Mouse (Mus musculus): ENCODE results near the gene Crabp1. TPM values are rescaled to one million over a fixed set of nuclear protein-coding genes. Genes with fewer than 3 reads are reported as not detected.

Gene Crabp1
- polyA plus RNA-seq, 1 experiment from 2014 or later, result 15.9 TPM

DNA sequence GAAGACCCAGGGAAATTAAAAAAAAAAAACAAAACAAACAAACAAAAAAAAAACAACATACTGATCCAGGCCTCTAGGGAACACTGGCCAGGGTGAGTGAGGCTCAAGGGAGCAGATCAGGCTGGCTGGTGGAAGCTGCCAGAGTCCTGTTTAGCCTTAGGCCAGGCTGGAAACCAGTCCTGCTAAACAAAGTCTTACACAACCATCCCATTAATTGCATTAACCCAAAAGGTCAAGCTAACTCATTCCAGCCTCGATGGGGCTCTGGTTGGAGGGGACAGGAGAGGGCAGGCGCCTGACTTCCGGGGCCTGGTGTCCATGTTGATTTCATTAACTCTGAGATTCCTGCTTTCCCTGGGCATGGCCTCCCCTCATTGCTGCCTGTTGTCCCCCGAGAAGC, 43.2 kb downstream of the Crabp1 start:
- H3K9ac ChIP-seq (ENCODE audit: low read length), result no peak overlapping the region
- no peaks in the 10 kb centered on the region for H3K9me3 ChIP-seq (ENCODE audit: control insufficient read depth, low read length)
- no peak overlapping the region for H3K27ac ChIP-seq (ENCODE audit: low read depth)
- 50% methylated on average over 4 of the region's 4 CpGs for WGBS
- ATAC-seq (replicated peaks; ENCODE audit: low FRiP score, low TSS enrichment, low read depth) (no peak), DNase-seq (ENCODE audit: low spot score) (no peak)
- H3K36me3 ChIP-seq (ENCODE audit: control insufficient read depth, insufficient read depth, low read length), result no peaks in the 10 kb centered on the region
- peaks cover 9% of the 10 kb centered on the region; the same call in 1 of the 2 replicates for H3K4me1 ChIP-seq (replicated peaks; ENCODE audit: control insufficient read depth, insufficient read depth, low read length)
- no peak overlapping the region for H3K4me2 ChIP-seq (ENCODE audit: low read length)
- H3K27me3 ChIP-seq (replicated peaks; ENCODE audit: control insufficient read depth, insufficient read depth, low read length), result no peaks in the 10 kb centered on the region
- no peak overlapping the region for H3K4me3 ChIP-seq (ENCODE audit: low read depth, low read length)

DNA sequence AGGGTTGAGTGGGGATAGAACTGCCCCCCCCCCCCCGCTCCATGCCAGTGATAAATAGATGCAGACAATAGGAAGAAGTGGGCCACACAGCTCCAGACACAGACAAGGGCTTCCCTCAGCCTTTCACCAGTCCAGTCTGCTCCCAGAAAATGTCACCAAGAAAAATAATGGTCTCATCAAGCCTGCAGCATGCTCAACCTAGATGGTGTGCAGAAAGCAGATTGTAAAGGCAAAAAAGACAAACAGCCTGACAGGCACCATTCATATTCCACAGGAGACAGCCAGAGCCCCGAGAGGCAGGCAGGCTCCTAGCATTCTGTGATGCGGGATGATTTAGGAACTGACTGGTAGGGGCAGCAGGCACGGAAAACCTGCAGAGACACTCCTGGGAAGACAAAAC, 45.4 kb downstream of the Crabp1 start:
- ATAC-seq (replicated peaks; ENCODE audit: low FRiP score, low TSS enrichment, low read depth) (no peak), DNase-seq (ENCODE audit: low spot score) (no peak)
- no peak overlapping the region for H3K27ac ChIP-seq (ENCODE audit: low read depth)
- no peak overlapping the region for H3K4me2 ChIP-seq (ENCODE audit: low read length)
- no peaks in the 10 kb centered on the region for H3K9me3 ChIP-seq (ENCODE audit: control insufficient read depth, low read length)
- H3K27me3 ChIP-seq (replicated peaks; ENCODE audit: control insufficient read depth, insufficient read depth, low read length), result no peaks in the 10 kb centered on the region
- 21% methylated on average over 4 of the region's 4 CpGs for WGBS
- H3K36me3 ChIP-seq (ENCODE audit: control insufficient read depth, insufficient read depth, low read length), result no peaks in the 10 kb centered on the region
- H3K4me3 ChIP-seq (ENCODE audit: low read depth, low read length), result no peak overlapping the region
- H3K4me1 ChIP-seq (replicated peaks; ENCODE audit: control insufficient read depth, insufficient read depth, low read length), result peaks cover 9% of the 10 kb centered on the region; the same call in 1 of the 2 replicates
- no peak overlapping the region for H3K9ac ChIP-seq (ENCODE audit: low read length)

DNA sequence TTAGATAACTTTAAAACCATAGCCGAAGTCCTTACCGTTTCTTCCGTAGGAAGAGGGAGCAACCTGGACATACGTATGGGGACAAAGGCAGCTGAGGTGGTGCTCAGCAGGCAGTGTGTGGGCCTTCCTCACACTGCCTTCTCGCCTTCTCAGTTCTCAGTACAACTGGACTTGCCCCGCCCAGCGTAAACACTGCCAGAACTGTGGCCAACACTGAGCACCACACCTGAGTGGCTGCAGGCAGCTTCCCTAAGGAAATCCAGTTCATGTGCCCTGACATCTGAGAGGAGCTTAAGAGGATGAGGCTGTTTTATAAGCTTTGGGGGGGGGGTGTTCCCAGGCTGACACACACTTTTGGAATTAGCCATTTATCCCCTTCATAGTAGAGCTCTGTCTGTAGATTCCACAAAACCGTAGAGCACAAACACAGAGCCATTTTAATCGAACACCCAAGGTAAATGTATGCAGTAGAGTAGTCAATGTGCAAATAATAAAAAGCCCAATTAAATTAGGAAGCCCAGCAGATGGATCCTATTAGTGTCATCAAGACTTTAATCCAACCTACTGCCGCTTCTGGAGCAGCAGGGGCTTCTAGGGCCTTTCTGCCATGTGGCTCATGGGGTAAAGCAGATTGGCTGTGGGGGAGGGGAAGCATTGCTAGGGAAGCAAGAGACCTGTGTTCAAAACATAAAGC, 52.1 kb downstream of the Crabp1 start:
- no peak for ATAC-seq (replicated peaks; ENCODE audit: low FRiP score, low TSS enrichment, low read depth)
- WGBS, result 64% methylated on average over 10 of the region's 10 CpGs
- no peak for DNase-seq (ENCODE audit: low spot score)

DNA sequence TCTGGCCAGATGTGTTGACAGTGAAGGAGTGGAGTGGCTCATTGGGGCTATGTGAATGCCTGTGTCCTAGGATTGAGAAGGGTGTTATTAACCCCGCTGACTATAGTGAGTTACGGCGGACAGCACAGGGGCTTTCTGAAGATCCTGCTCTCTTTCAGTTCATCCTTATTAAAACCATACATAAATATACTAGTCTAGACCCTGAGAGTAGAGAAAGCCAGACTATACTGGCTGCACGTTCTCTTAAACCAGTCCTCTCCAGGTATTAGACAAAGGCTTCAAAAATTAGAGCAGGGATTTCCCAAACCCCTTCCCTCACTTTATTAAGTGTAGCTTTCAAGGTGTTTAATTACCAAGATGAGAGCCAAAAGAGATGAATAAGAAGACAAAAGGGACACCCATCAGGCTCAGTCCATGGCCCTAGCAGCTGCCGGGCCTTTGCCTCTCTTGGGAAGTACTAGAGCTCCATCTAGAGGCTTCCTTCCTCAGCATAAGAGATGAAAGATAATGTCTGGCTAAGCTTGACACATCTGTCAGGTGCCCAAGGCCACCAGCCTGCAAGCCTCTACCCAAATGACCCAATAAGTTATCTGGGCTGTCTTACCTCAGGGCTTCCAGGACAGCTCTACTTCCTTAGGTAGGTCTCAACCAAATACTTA, 57.0 kb downstream of the Crabp1 start:
- Histone ChIP-seq H3K27ac (ENCODE audit: low read depth) (no peak overlapping the region), H3K9ac (ENCODE audit: low read length) (no peak overlapping the region), H3K36me3 (ENCODE audit: control insufficient read depth, insufficient read depth, low read length) (no peaks in the 10 kb centered on the region), H3K9me3 (ENCODE audit: control insufficient read depth, low read length) (no peaks in the 10 kb centered on the region), H3K27me3 (replicated peaks; ENCODE audit: control insufficient read depth, insufficient read depth, low read length) (0 out of 2 replicates have a peak, but pooled peaks cover 3% of the 10 kb centered on the region), H3K4me3 (ENCODE audit: low read depth, low read length) (no peak overlapping the region), H3K4me2 (ENCODE audit: low read length) (no peak overlapping the region), H3K4me1 (replicated peaks; ENCODE audit: control insufficient read depth, insufficient read depth, low read length) (peaks cover 7% of the 10 kb centered on the region)
- WGBS, result 55% methylated on average over 5 of the region's 5 CpGs
- ATAC-seq (replicated peaks; ENCODE audit: low FRiP score, low TSS enrichment, low read depth) (peak; percentile 71; the same call in 1 of the 2 replicates), DNase-seq (ENCODE audit: low spot score) (no peak)

More for the DNA sequence above, 52.1 kb downstream of the Crabp1 start:
- Histone ChIP-seq H3K9me3 (ENCODE audit: control insufficient read depth, low read length) (no peaks in the 10 kb centered on the region), H3K36me3 (ENCODE audit: control insufficient read depth, insufficient read depth, low read length) (no peaks in the 10 kb centered on the region), H3K4me3 (ENCODE audit: low read depth, low read length) (no peak overlapping the region), H3K27ac (ENCODE audit: low read depth) (no peak overlapping the region), H3K4me2 (ENCODE audit: low read length) (no peak overlapping the region), H3K27me3 (replicated peaks; ENCODE audit: control insufficient read depth, insufficient read depth, low read length) (0 out of 2 replicates have a peak, but pooled peaks cover 6% of the 10 kb centered on the region), H3K9ac (ENCODE audit: low read length) (no peak overlapping the region), H3K4me1 (replicated peaks; ENCODE audit: control insufficient read depth, insufficient read depth, low read length) (peaks cover 14% of the 10 kb centered on the region)

Other genes with a start within 250 kb of the Crabp1 start
- not detected in 2 replicates for gene Sh2d7, start 225.8 kb upstream of the Crabp1 start, polyA plus RNA-seq (2014; fragmentation: Nextera tagmentation; extraction: Ambion mirVana)
- gene Cib2, start 204.5 kb upstream of the Crabp1 start, polyA plus RNA-seq (2014; fragmentation: Nextera tagmentation; extraction: Ambion mirVana), result 15.3 and 19.3 TPM in 2 replicates
- 178 and 181 TPM in 2 replicates for gene Idh3a, start 178.4 kb upstream of the Crabp1 start, polyA plus RNA-seq (2014; fragmentation: Nextera tagmentation; extraction: Ambion mirVana)
- gene Acsbg1, start 102.9 kb upstream of the Crabp1 start, polyA plus RNA-seq (2014; fragmentation: Nextera tagmentation; extraction: Ambion mirVana), result 0.22 and 0.38 TPM in 2 replicates
- 3.6 and 5.0 TPM in 2 replicates for gene Dnaja4, start 65.9 kb upstream of the Crabp1 start, polyA plus RNA-seq (2014; fragmentation: Nextera tagmentation; extraction: Ambion mirVana)
- gene Wdr61, start 30.2 kb upstream of the Crabp1 start, polyA plus RNA-seq (2014; fragmentation: Nextera tagmentation; extraction: Ambion mirVana), result 162 and 170 TPM in 2 replicates
- 39.4 and 46.0 TPM in 2 replicates for gene Ireb2, start 99.0 kb downstream of the Crabp1 start, polyA plus RNA-seq (2014; fragmentation: Nextera tagmentation; extraction: Ambion mirVana)
- gene Hykk, start 152.5 kb downstream of the Crabp1 start, polyA plus RNA-seq (2014; fragmentation: Nextera tagmentation; extraction: Ambion mirVana), result 3.8 and 3.9 TPM in 2 replicates
- gene Psma4, start 186.0 kb downstream of the Crabp1 start, polyA plus RNA-seq (2014; fragmentation: Nextera tagmentation; extraction: Ambion mirVana), result 285 and 292 TPM in 2 replicates
- 1.3 and 1.6 TPM in 2 replicates for gene AY074887, start 186.2 kb downstream of the Crabp1 start, polyA plus RNA-seq (2014; fragmentation: Nextera tagmentation; extraction: Ambion mirVana)
- gene Chrna5, start 216.1 kb downstream of the Crabp1 start, polyA plus RNA-seq (2014; fragmentation: Nextera tagmentation; extraction: Ambion mirVana), result 4.5 and 5.3 TPM in 2 replicates